Mouse (Mus musculus) cerebellum, adult 2 months (tissue): ENCODE measurements around the gene Dido1.

ENCODE experiments used
- CTCF ChIP-seq: fragments of 200-500 bp; IDR thresholded peaks from 2 replicates; pipeline ENCODE4 v1.5.1; 2011; ENCODE audit warnings: low read depth, mild to moderate bottlenecking, control low read depth, low read length, moderate library complexity, borderline replicate concordance; ENCODE audit not compliant: insufficient read depth
- POLR2A ChIP-seq: fragments of 200-500 bp; IDR thresholded peaks from 2 replicates; pipeline ENCODE4 v1.6.1; 2011; ENCODE audit warnings: low read length, control low read depth, borderline replicate concordance; ENCODE audit not compliant: insufficient read depth

GRCm38 (mm10) chr2:180658381-180658780 lies 51.4 kb downstream of the Dido1 start:
- TF ChIP-seq POLR2A (no peak), CTCF (no peak)
